Mouse (Mus musculus) G1E (cell line): ENCODE measurements around the gene Agfg2.

ENCODE experiments used
- CTCF ChIP-seq: IDR thresholded peaks from 2 replicates; pipeline ENCODE4 v1.5.1; 2012; ENCODE audit warnings: low read depth, low read length, inconsistent platforms, mixed read lengths
- GATA1 ChIP-seq: IDR thresholded peaks from 2 replicates; pipeline ENCODE4 v1.6.1; 2012; ENCODE audit warnings: borderline replicate concordance, low read length, inconsistent platforms, mixed read lengths
- GATA2 ChIP-seq: IDR thresholded peaks from 2 replicates; pipeline ENCODE4 v1.6.1; 2012; ENCODE audit warnings: low read depth, low read length, inconsistent platforms, borderline replicate concordance
- POLR2AphosphoS5 ChIP-seq: IDR thresholded peaks from 2 replicates; pipeline ENCODE4 v1.6.1; 2012; ENCODE audit warnings: low read depth, low read length, inconsistent platforms; ENCODE audit not compliant: insufficient replicate concordance
- TAL1 ChIP-seq: conservative IDR thresholded peaks from 2 replicates; pipeline ENCODE4 v1.6.1; 2012; ENCODE audit warnings: low read depth, low read length, inconsistent platforms, mixed read lengths

- no peak for TF ChIP-seq CTCF
- TF ChIP-seq GATA1: no peak
- TF ChIP-seq POLR2AphosphoS5: no peak
- no peak for TF ChIP-seq TAL1
- no peak for TF ChIP-seq GATA2
Measured at GRCm38 (mm10) chr5:137628498-137629305, 55.8 kb downstream of the Agfg2 start, which contains the start of the genes Fbxo24, Lrch4 and Gm20605.
